Mouse (Mus musculus) urinary bladder, postnatal 14 days (tissue): ENCODE measurements at regions not wholly inside any gene's neighbourhood (a gene's known extent, or its start where the extent isn't known, plus 50 kb on each side); places are given as distances from the start of the nearest gene placed in this dataset.

Source experiments
- DNase-seq: peaks from one replicate; pipeline ENCODE4 v3.0.0; 2021; ENCODE audit warnings: low spot score

DNA sequence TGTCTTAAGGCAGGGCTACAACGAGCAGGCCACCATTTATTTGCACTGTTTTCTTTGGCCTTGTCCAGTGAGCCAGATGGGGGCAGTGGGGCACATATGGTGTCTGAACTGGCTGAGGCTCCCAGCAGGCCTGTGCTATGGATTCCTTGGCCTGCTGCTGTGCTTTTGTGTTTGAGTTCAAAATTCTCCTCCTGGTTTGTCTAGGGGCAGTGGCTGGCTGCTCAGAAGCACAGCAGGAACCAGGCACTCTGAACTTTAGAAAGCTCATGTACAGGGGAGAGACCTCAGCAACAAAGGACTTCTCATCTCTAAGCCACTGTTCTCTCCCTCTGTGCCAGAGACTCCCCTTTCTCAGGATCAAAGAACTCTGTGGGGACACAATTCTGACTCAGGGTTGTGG is 370.9 kb downstream of the Bckdhb start:
- no peak for DNase-seq

DNA sequence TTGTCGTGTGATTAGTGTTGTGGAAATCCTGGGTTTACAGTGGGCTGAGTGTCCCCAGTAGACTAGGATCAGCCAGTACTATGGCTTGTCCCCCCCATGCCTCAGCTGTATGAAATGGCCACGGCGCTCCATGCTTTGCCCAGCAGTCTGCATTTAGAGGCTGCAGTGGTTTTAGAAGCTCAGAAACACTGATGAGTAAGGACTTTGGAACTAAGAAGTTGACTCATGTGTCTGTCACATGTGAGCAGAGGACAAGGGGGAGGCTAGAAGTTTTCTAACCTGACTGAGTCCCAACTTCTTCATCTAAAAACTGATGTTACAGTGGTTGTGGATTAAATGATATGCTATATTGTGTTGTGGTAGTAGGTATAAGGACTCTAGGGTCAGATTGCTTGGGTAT is 371.5 kb downstream of the Bckdhb start:
- no peak for DNase-seq

DNA sequence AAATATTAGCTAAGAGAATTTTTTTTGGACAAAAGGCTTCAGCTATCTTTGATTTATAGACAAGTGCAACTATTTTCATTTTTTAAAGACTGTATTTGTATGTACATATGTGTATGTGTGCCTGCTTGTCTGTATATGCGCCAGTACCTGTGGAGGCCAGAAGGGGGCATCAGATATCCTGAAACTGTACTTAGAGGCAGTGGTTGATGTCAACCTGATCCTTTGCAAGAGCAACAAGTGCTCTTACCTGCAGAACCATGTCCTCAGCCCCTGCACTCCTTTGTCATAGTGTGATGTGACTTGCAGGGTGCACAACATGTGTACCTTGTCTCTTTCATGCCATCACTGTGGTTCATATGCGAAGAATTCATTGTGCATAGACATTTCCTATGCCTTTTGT is 379.5 kb downstream of the Bckdhb start:
- no peak for DNase-seq

DNA sequence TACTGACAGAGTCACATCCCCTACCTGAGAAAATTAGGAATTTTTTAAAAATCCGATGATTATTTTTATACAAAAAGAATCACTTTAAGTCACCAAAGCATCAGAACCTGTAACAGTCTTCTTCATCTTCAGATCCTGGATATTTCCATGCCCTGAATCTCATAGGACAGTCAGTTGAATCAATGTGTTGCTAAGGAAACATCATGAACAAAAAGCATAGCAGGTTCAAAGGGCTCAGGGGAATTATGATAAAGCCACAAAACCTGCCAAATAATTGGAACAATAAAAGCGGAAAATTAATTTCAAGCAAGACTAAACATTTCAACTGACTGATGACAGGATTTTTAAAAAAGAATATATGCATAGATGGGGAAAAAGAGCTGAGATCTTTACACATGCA is 393.9 kb downstream of the Bckdhb start:
- no peak for DNase-seq

DNA sequence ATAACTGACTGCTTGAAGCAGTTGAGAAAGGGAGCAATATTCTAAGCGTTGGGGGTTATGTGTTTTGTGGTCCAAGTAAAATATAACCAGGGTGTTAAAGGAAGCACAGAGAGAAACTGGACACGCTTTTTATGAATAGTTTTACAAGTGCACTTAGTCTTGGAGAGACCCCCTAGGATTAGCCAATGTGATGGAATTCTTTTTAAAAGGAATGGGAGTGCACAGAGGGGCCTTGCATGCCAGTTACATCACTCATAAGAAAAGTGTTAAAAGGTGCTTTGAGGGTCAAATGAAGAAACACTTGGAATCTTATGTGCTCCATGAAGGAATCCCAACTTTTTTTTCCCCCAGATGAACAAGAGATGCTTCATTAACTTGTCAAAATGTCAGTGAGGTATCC is 394.4 kb downstream of the Bckdhb start:
- no peak for DNase-seq

DNA sequence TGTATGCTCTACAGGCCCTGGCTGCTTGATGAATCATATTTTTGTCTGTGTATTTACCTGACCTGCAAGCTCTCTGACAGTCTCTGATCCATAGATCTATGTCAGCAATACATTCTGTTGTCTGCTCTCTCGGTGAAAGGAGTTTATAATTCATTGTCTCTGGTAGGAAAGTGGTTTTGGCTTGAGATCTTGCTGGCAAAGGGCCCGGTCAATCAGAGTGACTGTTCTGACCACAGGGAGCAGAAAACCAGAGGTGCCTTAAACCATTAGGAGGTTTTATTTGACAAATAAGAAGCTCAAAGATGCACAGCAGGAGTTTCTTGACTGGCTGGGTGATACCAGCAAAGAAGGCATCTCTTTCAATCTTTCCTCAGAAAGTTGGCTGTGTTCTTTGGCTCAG is 398.2 kb downstream of the Bckdhb start:
- DNase-seq, result no peak

DNA sequence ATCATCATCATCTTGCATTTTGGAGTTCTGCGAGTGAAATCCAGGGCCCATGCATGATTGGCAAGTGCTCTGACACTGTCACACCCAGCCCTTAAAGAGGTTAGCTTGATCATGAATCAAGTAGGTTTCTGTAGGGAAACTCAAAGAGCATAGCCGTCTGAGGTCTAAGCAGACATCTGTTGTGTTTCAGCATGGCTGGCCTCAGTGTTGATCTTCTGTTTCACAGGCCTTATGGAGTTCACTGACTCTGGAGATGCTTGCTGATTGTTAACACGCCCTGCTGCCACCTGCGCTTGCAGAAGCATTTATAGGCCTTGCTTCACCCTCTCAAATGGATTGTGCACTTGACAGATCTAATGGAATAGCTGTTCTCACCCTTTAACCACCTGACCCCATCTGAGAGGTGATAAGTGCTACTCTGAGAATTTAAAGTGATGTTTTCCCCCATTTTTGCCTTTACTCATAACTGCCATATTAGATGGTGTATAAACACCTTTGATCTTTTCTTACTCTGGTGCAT is 406.2 kb downstream of the Bckdhb start:
- no peak for DNase-seq

DNA sequence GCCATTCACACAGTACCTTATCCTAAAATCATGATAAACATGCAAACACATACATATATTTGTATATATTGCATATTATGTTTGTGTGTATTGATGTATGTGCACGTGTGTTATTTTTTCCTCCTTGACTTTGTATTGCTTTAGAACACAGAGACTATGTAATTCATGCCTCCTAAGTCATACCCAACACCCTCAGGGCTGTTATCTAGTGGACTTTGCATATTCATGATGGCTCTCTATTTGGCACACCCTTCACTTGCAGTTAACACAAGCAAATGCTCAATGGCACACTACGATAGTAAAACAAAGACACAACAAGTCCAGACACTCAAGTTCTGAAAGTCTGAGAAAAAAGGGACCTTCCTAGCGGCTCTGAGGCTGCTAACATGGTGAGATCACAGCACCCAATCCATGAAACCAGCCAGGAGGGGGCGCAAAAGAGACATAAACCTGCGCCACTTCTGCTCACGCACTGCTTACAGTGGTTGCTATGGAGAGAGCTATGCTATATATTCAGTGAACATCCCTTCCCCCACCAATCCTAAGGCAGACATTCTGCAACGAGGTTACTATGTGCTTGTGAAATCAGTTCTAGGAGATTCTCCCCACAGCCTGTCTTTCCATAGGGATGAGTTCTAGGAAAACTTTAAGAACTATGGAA is 418.6 kb downstream of the Bckdhb start:
- DNase-seq, result peak; percentile 73

DNA sequence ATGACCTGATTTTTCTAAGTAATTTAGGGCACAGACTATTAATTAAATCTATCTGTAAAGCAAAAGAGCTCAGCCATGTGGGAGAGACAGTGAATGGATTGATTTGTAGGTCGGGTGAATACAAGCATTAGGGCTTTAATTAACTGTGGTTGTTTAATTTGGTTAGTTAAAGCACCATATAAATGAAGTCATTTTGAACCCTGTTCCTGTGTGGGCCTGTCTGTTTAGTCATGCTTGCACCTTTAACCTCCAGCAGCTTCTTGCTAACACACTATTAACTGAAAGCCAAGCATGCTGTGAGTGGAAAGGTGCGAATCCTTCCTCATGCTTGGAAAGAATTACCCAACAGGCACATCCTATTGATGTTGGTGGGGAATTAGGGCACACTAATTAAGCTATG is 425.3 kb downstream of the Bckdhb start:
- DNase-seq, result no peak

DNA sequence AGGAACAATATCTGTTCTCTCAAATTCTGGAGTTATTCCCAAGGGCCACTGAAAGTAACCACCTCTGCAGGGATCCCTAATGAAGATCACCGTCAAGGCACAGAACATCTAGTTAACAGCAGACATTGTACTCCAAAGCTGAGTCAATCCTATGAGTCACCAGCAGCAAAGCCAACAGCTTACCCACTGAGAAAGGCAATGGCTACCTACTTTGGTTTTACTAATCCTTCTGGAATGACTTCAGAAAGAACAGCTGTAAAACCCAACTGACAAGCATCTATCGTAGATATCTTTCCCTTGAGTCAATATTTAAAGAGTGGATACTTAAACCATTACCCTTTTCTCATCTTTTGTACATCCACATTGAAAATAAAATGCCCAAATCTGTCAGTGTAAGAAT is 429.5 kb downstream of the Bckdhb start:
- DNase-seq, result no peak

DNA sequence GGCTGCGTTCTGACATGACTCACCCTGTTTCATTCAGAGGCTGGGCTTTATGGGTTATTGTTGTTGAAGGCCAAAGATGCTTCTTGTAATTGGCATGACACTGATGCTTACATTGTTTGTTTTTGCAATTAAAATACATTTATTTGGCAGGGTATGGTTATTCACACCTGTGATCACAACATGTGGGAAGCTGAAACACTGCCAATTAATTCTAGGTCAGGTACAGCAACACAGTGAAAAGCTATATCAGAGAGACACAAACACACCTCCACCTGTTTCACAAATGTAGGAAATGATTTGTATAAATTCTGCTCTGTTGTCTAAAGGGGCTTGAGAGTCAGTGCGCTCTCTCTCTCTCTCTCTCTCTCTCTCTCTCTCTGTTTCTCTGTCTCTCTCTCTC is 431.2 kb downstream of the Bckdhb start:
- DNase-seq, result no peak

DNA sequence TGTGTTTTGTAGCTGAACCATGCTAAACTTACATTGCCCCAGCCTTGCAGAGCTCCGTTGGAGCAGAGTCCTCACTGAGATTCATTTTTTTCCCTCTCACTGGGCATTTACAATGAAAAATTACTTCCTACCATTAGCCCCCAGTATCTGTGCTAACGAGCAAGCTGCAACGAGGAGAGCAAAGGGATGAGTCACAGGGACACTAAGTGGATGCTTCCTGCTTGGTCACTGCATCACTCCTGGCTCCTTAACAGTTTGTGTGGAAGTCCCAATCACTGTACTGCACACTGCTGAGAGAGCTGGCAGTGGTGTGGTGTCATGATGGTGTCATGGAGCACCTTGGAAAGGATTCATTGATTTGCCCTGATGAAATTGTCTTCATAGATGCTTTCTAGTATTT is 434.9 kb downstream of the Bckdhb start:
- no peak for DNase-seq

DNA sequence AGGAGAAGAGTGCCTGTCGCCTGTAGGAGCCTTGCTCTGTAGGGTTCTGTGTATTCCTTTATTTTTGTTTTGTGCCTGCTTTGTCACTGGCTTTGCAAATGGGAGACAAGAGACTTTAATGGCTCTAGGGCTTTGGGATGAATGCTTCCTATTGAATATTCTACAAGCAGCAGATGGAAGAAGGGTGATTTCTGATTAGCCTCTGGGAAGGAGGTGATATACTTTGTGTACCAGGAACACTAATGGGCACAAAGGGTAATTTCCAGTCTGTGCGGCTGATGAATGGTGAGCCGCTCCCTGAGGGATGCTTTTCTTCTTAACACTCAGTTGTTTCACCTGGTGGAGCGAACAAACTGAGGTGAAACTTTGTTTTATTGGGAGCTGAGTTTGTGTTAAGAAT is 435.5 kb downstream of the Bckdhb start:
- DNase-seq, result no peak

DNA sequence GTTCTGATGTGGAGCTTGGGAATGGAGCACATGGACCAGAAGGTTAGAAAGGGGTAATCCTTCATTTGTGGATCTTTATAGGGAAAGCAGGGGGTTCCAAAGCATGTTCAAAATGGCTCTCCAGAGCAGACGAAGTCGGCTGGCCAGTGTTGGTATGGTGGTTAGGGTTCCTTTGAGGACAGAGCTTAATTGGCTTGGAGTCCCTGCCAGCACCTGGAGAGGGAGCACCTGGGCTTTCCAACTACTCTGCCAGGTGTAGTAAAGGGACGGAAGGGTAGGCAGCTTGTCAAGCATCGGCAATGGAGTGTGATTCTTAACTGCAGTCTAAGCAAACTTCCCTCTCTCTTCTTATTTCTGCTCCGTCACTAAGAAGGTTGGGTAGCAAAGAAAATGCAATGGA is 438.5 kb downstream of the Bckdhb start:
- DNase-seq, result no peak

DNA sequence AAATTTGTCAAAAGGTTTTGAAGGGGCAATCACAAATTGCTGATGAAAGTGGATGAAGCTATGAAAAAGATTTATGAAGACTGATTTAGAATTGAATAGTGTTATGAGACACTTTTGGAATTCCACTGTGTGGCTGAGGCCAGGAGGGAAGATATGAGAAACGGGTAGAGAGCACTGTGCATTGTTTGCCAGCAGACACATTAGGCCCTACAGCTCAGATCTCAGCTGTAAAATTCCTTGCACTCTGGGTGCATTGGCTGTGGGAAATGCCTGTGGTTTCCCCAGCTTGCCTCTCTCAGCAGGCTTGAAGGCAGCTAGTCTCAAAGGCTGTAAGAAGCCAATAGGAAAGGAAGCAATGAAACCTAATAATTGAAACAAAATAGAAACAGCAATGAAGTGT is 444.3 kb downstream of the Bckdhb start:
- DNase-seq, result no peak

DNA sequence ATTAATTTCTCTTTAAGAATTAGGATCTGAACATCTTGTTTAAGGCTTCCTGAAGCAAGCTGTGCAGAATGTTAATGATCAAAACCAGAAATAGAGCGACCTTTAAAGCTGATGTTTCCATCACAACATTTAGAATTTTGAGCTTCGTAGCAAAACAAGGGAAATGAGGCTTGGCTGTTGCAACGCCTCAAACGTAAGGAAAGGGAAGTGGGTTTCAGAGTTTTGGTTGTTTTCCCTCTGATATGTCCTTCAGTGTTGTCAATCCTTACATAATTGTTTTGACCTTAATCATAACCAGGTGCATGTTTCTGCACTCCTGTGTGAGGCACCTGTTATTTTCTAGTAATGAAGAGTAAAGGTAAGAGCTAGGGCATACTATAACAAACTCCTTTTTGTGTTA is 445.3 kb downstream of the Bckdhb start:
- DNase-seq, result no peak

DNA sequence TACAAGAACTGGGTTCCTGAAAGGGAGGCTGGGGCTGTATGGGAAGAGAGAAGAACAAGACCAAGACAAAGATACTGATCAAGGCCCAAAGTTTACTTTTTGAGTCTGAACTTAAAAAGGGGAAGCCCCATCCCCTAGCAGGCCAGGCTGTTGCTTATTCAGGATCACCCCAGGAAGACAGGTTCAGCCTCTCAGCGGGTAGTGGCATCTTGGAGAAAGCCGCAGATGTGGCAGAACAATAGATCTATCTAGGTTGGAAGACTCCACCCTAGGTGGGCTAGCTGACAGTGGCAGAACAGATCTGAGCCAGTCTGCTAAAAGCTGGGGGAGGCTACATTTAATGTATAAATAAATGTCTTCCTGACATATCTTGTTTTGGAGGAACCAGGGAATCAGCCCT is 450.8 kb downstream of the Bckdhb start:
- DNase-seq, result no peak

DNA sequence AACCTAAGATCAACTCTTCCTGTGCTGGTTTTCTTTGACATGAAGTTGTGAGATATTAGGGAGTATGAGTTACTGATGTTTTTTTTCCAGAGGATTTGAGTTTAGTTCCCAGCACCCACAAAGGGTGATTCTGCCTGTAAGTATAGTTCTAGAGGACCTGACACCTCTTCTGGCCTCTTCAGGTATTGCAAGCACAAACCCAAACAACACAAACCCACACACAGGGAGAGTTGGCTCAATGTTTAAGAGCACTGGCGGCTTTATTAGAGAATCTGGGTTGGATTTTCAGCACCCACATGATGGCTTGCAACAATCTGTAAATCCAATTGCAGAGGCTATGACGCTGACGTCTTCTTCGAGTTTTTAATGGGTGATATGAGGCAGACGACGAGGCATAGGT is 451.7 kb downstream of the Bckdhb start:
- DNase-seq, result no peak

DNA sequence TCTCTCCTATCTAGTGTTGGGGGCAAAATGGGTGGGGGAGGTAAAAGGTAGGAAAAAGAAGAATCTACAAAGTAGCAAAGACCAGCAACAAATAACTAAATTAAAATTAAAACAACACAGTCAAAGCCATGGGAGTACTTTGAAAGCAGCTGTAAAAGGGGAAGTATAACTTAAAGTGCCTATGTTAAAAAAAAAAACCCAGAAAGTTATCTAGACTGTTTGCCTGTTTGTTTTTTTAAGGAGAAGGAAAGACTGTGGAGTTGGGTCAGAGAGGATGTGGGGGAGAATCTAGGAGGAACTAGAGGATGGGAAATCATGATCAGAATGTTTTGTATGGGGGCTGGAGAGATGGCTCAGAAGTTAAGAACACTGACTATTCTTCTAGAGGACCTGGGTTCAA is 457.0 kb downstream of the Bckdhb start:
- DNase-seq, result no peak

DNA sequence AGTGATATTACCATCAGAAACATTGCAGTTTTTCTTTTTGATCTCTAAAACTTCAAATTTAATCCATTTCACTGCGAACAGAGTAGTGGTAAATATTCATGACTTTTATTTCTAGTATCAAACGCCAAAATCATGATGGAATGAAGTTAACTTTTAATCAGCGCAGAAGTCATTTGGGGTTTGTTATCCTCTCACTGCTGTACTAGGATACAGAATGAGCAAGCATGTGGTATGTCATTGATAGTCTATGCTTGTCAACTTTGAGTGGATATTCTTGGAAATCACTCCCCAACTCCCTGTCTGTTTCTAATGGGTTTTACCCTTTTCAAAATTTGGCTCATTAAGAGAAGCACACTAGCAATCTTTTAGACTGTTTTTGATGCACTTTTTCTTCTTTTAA is 464.9 kb downstream of the Bckdhb start:
- DNase-seq, result no peak

DNA sequence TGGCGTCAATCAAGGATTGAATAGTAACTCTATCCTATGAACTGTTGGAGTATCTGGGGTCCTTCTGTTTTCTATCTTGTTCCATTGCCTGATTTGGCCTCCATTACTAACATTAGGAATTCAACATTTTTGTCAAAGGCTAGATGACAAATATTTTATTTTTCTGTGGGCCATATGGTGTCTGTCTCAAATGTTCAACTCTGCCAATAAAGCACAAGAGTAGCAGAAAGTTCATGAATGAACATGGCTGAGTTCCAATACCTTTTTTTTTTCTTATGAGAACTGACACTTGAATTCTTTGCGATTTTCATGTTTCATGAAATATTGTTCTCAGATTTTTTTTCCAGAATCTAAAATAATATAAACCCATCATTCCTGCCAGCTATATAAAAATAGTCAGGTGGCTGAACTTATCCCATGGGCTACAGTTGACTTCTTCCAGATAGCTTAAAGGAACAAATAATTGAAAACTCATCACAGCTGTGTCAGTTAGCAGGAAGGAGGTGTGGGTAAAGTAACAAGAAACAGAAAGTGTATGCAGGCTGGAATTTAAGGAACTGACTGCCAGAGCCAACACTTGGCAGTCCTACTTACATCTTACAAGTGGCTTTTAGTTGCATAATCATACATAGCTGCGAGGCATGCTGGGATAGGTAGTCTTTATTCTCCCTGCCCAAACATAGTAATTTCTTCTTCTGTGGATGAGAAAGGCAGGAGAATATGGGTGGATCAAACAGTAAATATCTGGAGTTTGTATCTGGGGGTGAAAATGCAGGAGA is 469.8 kb downstream of the Bckdhb start:
- DNase-seq, result no peak

DNA sequence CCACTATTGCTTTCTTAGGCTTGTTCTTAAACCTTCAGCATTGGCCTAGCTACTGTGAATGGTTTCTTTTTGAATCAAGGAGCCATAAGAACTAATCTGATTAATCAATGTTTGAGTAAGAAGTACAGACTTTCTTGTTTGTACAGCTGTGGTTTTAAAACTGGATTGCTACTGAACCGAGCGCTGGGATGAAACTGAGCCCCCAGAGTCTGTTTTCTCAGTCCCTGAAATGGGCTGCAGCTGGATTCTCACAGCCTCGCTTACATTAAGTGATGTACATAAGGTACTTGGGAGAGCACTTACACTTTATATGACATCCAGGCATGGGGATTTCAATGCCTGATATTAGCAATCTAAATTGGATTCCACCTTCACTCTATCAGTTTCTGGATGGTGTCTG is 474.5 kb downstream of the Bckdhb start:
- no peak for DNase-seq

DNA sequence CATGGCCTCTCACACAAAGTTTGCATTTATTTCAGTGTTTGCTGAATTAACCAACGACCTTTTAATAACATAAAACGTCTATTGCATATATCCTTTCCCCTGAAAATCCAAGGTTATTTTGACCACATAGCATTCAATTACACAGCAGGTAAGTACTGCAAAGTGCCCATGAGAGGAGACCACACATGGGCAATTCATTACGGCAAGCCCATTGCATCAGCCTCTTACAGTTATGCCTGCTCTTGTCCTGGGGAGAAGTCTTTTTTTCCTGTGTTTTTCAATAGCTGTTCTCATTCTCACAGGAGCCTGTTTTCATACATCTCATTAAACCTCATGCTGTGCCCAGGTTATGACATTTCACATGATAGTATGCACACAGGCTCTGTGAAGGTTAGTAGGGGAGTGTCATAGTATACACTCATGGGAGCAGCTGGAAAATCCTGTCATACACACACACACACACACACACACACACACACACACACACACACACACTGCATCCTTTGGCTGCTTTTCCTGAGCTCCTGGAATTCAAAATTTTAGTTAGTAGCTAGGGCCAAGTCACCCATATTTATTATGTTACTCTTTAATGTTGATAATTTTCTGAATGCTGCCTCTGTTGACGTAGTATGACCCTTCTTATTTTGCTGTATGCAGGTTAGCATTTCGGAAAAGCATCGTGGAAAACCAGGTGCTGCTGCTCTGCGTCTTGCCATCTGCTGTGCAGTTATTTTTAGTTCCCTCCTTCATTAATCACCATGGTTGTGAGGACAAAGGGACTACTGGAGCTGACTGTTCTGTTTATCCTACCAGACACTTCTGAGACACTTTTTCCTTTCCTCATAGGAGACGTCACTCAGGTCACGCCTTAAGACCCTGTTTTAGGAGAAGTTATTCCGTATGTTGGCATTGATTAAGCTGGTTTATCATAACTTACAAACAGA is 483.6 kb downstream of the Bckdhb start:
- DNase-seq, result no peak
